Mouse (Mus musculus): ENCODE measurements at regions not wholly inside any gene's neighbourhood (a gene's known extent, or its start where the extent isn't known, plus 50 kb on each side); places are given as distances from the start of the nearest gene placed in this dataset.

DNA sequence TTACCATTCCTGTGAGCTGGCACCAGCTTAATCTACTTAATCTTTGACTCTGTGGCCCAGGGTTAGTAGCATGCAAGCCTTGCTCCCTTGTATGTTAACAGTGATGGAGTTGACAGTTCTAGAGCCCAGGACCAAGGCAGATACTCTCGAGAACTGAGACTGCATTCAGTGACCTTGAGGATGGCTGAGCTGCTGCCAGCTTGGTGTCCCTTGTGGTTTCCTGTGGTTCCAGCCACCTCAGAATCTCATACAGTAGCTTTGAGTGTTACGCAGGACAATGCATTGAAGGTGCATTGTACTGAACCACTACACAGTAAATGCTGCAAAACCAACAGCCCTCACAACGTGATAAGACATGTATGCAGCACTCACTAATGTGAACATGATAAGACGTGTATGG lies 90.6 kb downstream of the Zfp706 start:
- DNase-seq = no peak

DNA sequence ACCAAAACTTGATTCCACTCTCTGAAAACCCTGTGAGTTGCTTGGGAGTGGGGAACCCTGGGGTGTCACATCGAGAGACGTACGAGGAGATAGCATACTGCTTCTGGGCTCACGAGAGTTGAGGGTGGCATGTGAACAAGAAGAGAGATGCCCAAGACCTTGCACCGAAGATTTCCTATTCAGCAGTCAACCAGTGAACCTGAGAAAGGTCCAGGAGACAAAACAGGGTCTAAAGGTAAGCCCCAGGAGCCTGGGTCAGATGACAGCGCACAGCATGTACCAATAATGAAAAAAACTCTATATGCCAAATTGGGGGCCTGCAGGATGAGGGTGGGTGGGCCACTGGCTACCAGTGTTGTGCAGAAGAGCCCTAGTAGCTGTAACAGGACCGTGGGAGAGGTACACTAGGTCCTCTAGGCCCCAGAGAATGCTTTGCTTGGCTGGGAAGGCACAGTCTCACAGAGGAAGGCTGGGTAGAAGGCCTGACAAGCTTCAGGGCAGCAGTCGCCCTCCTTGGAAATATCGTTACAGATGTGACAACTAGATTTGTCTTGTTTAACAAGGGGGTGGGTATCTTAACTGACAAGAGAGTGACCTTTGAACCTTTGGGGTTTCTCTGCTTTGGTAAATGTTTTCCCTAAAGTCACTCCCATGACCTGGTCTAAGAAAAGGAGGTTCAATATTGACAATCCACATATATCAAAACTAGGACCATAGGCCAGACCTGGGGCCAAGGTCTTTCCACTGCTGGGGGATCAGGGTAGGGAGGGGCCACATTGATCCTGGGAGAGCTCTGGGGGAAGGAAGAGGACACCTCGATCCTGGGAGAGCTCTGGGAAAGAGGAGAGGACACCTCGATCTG lies 93.1 kb downstream of the Zfp706 start:
- no peak for DNase-seq

DNA sequence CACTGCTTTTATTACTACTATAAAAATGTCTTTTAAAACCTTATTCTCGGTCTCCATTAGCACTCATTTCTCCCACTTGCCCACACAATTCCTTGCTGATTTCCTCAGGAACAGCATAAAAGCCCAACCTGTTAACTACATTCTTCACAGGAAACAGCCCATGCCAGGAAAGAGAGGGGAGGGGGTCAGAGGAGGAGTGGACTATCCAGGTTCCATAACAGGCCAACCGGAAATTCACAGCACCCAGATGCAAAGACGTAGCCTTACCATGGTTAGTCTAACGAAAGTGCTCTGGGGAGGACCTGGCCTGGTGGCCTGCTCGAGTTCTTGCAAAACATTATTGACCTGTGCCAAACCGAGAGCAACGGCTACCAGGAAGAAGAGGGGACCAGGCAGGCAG lies 94.3 kb downstream of the Zfp706 start:
- no peak for DNase-seq

DNA sequence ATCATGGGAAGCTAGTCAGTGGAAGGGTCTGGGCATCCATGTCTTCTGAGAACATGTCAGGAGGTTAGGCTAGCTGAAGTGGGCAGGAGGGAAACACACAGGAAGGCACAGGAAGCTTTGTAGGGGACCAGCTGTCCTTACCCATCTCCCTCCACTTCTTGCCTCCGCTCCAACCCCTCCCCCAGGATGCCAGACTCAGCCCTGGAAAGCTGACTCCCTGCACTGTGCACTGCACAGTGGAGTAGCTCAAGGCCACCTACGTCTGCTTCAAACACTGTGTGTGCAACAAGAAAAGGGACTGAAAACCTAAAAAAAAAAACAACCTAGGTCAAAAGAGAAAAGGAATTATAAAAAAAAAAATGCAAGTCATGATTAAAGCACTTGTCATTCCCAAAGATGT lies 97.3 kb downstream of the Zfp706 start:
- no peak for DNase-seq

DNA sequence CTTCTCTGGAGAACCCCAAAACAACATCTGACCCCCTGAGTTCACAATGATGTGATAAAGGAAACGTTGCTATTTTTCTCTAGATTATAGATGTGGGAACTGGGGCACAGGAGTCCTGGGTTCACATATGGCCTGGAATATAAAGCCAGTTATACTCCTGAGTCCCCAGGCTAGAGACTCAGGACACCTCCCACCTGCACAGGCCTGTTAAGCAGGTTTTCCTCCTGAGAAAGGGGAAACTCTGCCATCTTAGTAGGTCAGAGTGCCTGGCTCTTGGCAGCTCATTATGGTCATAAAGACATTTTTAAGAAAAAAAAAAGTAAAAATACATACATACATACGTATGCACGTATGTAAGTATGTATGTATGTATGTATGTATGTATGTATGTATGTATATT lies 98.1 kb downstream of the Zfp706 start:
- DNase-seq = no peak

DNA sequence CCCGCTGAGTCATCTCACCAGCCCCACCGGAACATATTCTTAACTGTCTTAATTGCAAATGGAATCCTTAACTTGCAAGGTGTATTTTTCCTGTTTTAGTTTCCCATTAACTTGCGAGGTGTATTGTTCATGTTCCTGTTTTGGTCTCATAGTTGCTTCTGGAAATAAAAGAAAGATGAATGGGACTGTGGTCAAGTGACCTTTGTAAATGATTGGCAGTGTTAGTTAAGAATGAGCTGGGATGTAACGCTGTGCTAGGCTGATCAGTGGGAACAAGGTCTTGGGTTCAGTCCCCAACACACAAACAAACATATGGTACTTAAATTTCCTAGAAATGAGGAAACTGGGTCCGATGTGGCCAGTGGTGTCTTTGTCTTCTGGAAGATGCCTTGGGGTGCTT lies 100.8 kb downstream of the Zfp706 start:
- DNase-seq = no peak

DNA sequence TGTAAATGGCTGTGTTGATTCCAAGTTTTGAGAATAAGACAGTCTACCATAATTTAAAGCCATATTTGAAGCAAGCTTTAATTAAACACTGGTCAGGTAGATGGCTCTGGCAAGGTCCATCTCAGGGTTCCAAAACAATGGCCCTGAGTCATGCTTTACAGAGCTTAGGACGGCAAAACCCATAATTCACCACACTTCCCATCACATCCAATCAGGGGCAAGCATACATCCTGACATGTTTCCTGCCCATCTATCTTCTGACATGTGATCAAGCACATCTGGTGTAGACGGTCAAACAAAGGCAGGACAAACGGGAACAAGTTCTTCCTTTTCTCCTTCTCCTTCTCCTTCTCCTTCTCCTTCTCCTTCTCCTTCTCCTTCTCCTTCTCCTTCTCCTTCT lies 101.5 kb downstream of the Zfp706 start:
- no peak for DNase-seq

DNA sequence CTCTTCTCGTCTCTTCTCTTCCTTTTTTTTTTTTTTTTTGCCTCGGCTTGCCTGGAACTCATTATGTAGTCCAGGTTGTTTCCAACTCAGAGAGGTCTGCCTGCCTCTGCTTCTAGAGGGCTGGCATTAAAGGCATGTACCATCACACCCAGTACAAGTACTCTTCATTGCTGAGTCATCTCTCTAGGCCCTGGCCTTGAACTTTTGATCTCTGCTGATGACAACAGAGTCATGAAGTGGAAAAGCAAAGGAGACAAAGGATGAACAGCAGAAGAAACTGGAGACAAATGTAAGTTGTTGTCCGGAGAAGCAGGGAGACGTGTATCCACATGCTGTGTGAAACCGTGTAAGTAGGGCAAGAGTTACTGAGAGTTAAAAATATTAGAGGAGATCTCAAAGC lies 103.7 kb downstream of the Zfp706 start:
- no peak for DNase-seq

DNA sequence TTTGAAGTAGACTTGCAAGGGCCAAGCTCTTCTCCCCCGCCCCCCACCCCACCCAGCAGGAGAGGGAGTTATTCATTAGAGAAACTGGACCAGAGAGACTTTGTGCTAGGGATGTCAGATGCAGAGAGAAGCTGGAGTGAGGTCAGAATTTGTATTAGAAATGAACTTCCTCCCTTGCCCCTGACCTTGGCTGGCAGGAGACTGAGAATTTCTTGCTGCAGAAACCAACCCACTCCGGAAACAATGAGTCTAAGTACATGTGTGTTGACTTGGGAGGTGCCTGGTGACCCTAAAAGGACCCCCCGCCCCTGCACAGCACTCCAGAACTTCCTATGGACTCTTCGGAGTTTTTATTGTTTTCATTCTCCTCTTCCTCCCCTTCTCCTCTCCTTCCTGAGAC lies 104.3 kb downstream of the Zfp706 start:
- no peak for DNase-seq

DNA sequence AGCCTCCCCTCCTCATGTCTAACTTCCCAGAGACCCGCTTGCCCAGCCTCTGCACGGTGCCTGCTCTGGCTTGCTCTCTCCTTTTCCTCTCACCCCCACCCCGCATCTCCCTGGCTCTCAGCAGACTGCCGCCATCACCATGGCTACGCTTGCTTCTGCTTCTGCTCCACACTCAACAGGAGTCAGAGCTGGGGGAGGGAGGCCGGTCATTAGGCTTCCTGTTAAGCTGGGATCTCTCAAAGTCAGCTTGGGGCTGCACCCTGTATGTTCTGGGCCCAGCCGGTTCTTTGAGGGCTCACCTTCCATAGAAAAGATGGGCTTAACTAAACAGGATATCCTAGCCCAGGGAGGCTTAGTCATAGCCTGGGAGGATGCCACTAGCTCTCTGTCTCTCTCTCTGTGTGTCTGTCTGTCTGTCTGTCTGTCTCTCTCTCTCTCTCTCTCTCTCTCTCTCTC lies 105.7 kb downstream of the Zfp706 start:
- no peak for DNase-seq

DNA sequence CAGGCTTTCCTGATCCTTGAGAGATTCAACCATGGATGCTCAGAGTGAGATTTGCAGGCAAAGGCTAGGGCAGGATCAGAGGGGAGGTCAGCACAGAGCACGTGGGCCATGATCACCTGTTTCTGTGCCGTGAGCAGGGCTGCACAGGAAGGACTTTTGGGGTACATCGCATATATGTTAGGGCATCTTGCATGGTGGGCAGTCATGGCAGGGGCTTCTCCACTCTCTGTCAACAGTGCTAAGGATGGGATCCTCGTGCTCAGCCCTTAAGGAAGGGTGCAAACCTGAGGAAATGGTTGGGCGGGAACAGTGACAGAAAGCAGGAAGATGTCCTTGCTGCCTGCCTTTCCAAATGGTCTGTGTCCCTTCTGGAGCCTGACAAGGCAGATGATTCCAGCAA lies 106.2 kb downstream of the Zfp706 start:
- DNase-seq = no peak

DNA sequence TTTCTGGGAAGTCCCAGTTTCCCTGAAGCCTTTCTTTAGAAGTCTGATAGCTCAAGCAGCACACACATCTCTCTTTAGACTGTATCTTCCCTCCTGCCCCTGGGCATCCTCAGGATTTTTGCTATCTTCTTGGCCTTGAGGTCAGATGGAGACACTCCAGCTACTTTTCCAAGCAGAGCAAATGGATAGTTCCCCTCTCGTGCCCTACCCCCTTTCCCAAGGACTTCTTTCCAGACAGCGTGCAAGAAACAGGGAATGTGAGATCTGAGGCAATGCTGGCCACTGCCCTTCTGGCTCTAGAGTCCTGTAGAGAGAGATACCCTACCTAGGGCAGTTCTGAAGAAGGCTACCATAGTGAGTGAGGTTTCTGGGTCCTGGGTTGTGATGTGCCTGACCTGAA lies 106.6 kb downstream of the Zfp706 start:
- DNase-seq = no peak

DNA sequence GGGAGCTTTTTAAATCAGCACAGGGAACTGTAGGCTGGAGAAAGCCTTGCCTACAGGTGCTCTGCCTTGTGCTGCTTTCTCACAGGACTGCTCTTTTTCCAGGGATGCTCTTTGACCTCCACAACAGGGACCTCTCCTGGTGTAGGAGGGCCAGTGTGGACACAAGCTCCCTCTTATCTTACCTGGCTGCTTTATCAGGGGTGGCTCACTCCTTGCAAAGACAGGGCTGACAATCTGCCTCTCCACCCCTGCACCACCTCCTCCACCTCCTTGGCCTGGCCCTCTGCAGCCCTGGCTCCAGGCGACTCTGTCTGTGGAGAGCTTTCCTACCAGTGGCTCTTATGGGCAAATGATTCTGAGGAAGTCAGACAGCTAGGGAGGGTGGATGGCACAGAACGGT lies 107.7 kb downstream of the Zfp706 start:
- no peak for DNase-seq

DNA sequence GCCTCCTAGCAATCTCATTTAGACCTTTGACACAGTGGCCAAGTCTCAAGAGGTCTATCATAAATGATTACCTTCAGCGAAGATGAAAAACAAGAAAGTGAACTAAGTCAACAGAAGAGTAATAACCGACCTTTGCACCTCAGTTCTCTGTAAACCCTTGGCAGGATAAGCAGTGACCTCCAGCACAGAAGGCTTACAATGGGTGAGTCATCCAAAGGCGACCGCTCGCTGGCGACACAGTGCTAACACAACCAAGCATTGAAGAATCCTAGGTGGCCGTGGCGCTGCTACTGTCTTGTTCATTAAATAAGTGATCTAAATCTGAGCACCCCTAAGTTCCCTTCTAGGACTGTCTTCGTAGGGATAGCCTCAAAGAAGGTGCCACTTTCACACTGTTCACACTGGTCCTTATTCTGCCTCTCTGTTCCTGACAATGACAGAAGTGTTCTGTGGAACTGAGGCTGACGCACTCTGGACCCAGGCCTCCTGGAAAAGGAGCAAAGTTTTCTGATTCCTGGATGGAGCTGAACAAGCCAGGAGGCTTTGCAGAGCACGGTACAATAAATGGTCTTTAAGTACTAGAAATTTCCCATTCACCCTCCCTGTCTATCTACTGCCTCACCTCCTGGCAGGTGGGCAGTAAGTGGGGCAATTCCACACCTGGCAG lies 108.6 kb downstream of the Zfp706 start:
- DNase-seq = no peak

DNA sequence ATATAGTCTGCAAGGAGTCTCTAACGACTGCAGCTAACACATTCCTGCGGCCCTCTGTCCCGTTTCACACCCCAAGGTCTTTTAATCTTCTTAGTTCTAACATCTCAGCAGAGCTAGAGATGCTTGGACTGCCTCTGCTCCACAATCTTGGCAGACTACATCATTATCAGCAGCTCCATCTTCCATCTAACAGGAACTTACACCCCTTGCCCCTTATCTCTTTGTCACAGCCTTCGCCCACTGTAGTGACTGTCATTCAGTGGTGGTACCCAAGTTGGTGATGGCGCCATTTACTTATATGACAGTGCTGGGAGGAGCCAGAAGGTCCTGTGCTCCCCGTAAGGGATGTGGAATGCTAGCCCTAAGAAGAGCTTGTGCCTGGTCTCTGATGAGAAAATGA lies 109.2 kb downstream of the Zfp706 start:
- DNase-seq = no peak

DNA sequence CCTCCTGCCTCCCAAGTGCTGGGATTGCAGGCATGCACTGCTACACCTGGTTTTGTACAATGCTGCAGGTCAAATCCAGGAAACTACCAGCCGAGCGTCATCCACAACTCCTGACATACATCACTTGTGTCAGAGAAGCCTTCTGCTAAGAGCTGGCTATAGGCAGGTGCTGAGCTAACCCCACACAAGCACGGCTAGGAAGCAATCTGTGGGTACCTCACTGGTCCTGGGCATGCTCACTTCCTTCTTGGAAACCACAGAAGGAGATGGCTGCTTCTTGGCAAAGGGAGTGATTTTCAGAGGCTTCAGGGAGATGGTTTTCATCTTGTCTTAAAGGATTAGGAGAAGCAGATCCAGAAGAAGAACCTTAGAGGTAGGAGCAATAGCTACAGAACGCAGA lies 111.3 kb downstream of the Zfp706 start:
- DNase-seq = no peak

DNA sequence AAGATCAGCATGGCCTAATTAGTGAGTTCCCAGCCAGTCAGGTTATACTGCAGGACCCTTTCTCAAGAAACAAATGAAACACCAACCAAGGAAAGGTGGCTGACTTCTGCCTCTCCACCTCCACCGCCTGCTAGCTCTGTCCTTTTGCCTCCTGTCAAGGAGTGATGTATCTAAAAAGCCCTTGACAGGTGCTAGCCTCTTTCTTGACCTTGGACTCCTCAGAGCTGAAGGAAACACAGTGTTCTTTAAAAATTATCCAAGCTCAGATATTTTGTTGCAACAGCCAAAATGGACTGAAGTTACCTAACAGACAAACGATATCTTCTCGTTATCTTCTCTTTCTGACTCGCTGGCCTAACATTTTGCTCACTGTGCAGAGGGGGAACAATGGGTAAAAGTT lies 112.5 kb downstream of the Zfp706 start:
- DNase-seq = no peak

DNA sequence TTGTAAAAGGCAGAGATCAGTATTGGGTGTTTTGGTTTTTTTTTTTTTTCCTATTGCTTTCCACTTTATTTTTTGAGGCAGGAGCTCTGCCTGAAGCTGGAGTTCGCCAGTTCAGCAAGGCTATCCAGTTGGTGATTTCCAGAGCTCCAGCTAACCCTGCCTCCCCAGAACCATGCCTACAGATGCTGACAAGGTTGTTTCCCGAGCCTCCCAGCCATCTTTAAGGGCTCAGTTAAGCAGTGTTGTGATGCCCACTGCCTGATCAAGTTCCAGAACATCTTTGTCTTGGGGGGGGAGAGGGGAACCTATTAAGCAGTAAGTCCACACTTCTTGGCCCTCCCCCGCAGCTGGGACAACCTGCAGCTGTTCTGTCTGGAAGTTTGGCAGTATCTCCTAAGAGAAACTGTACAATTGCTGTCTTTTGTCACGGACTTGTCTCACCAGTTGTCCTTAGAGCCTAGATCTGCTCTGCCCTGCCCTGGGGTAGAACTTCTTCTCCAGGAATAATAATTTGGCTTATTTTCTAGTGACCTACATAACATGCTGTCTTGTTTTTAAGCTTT lies 114.1 kb downstream of the Zfp706 start:
- no peak for DNase-seq

DNA sequence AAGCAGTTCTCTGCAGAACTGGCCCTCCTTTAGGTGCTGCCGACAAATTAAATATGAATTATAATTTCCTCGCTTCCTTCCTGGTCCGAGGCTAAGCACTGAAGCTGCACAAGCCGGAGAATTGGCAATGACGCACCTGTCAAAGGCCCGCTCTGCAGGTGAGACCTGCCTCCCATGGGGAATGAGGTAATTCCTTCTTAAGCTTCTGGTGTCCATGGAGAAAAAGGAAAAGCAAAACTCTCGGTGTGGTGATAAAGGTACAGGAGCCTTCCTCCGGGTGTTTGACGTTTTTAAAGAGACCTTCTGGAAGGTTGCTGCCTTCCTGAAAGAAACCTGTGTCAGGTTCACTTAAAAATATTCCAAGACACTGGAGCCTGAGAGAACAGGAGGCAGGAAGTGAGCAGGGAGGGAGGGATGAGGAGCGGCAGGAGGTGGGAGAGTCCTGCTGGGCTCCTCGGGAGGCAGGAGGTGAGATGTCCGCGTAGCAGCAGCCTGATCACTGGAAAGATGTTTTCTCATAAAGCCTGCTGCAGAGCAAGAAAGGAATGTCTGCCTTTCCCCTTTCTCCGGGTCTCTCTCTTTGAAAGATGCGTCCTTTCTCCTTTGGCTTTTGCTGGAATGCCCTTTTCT lies 114.9 kb downstream of the Zfp706 start:
- DNase-seq = no peak

DNA sequence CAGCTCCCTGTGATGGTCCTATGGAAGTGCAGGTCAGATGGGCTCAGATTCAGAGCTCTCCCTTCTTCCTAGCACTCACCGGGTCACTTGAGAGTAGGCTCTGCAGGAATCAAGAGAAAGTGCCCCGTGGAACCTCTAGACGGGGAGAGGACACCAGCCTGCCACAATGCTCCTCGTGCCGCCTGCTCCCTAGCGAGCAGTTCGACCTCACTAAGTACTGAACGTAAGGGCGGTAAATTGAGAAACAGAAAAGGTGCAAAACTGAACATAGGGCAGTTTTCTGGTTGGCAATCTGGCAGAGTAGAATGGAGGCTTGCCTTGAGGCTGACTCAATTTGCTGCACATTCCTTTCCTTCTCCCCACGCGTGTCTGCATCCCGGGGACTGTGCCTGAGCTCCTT lies 115.7 kb downstream of the Zfp706 start:
- DNase-seq = no peak

DNA sequence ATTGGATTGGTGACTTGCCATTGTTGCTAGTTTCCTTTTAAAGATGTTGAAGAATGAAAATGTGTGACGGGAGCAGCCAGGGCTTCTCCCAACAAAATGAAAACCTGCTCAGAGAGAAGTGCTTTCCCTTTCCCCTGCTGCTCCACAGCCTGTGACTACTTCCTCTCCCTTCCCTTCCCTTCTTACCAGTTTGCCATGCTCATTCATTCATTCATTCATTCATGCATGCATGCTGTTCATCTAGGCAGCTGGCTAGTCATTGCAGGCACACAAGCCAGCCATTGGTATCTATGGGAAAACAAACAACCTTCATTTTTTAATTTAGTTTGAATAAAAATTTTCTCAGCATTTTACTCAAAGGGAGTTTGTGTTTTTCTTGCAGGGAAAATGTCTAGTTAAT lies 116.3 kb downstream of the Zfp706 start:
- no peak for DNase-seq

DNA sequence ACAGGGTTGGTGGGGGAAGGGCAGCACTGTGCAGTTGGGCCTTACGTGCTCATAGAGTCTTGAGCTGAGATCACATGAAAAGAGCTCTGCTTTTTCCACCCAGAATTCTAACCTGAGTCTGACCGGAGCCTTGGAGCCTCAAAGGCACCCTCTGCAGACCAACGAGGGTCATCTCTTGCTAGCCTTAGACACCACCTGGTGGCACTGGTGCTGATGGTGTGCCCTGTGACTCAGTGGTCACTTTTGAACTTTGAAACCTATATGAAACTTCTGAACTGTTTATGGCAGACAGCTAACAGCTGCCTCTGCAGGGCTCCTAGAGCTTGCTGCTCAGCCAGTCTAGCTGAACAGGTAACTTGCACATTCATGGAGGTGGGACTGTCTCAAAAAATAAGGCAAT lies 118.5 kb downstream of the Zfp706 start:
- no peak for DNase-seq

DNA sequence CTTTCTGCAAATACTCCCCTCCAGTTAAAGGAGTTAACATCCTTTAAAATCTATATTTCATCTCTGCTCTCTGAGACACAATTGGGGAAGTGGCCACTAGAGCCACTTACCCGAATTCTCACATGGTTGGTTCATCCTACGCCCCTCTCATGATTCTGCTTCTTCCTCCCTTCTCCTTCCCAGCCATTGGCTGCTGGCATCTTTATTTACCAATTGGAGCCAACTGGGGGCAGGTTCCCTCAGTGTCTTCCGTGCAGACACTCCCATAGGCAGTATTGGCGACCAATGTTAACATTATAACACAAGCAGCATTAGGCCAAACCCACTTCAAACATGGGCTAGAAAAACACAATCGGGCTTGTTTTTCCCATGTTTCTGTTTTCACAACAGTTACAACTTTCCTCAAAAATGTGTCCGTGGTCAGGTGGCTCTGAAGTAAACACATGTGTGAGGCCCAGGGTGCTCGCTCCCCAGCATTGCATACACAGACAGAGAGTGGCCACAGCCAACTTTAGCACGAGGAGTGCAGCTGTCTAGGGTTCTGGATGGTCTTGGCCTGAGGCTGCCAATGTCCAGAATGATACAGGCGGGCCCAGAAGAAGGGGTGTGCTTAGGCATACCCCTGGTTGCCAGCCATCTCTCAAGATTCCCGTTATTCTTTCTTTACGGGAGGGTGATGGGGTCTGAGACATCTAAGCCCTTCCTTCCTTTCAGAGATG lies 119.1 kb downstream of the Zfp706 start:
- DNase-seq = no peak

Data from thymus, postnatal 25 days (tissue).